Mouse (Mus musculus): ENCODE measurements around the gene Olfr620.

Gene Olfr620

GRCm38 (mm10) chr7:103612434-103612833 lies at the start of gene Olfr620:
TSS of gene Olfr620 (minus strand) at chr7:103612534.
- DNase-seq (ENCODE audit: low read depth, low spot score), result no peak

- no peak for DNase-seq (ENCODE audit: low read depth, low spot score)
Observed at GRCm38 (mm10) chr7:103644070-103644469, 31.7 kb upstream of the Olfr620 start.

GRCm38 (mm10) chr7:103642602-103643001 lies 30.3 kb upstream of the Olfr620 start, which contains the start of gene Olfr622:
TSS of gene Olfr622 (minus strand) at chr7:103642702.
- DNase-seq (ENCODE audit: low read depth, low spot score), result no peak

GRCm38 (mm10) chr7:103636795-103637194 lies 24.5 kb upstream of the Olfr620 start:
- DNase-seq (ENCODE audit: low read depth, low spot score), result no peak

- DNase-seq (ENCODE audit: low read depth, low spot score), result no peak
Observed at GRCm38 (mm10) chr7:103607425-103607824, 4.9 kb downstream of the Olfr620 start.

- no peak for DNase-seq (ENCODE audit: low read depth, low spot score)
Observed at GRCm38 (mm10) chr7:103600275-103600674, 12.1 kb downstream of the Olfr620 start, which contains the start of gene Olfr619. TSS of gene Olfr619 (plus strand) at chr7:103600575.

- DNase-seq (ENCODE audit: low read depth, low spot score), result no peak
Observed at GRCm38 (mm10) chr7:103589803-103590202, 22.5 kb downstream of the Olfr620 start, which contains the start of gene Olfr618. TSS of gene Olfr618 (plus strand) at chr7:103590103.

GRCm38 (mm10) chr7:103572761-103573160 lies 39.6 kb downstream of the Olfr620 start, which contains the start of gene Olfr617:
TSS of gene Olfr617 (plus strand) at chr7:103573061.
- no peak for DNase-seq (ENCODE audit: low read depth, low spot score)

GRCm38 (mm10) chr7:103569043-103569442 lies 43.3 kb downstream of the Olfr620 start, which contains the start of gene Olfr616:
TSS of gene Olfr616 (minus strand) at chr7:103569143.
- DNase-seq (ENCODE audit: low read depth, low spot score), result no peak

- no peak for DNase-seq (ENCODE audit: low read depth, low spot score)
Observed at GRCm38 (mm10) chr7:103555779-103556178, 56.6 kb downstream of the Olfr620 start, which contains the start of gene Olfr615. TSS of gene Olfr615 (plus strand) at chr7:103556079.
